Mouse (Mus musculus): Measurements from ENCODE around the gene Prr23a1. TPM values are rescaled to one million over a fixed set of nuclear protein-coding genes. Genes with fewer than 3 reads are reported as not detected.
"Not testable (repeated sequence)": the region's sequence is repeated elsewhere in the genome, so short reads cannot be mapped to it uniquely, and the experiment has no call there.

Prr23a1 gene
- polyA plus RNA-seq (2015; fragmentation: Nextera tagmentation; extraction: Ambion mirVana): not detected in 2 replicates

- WGBS: 46% methylated on average over 22 of the region's 22 CpGs
- no peak within 1 kb of the TSS for H3K9ac ChIP-seq
- H3K36me3 ChIP-seq: no peaks in the 10 kb centered on the region
- peak within 1 kb of the TSS; percentile 32 for H3K4me3 ChIP-seq
- H3K4me2 ChIP-seq: peak within 1 kb of the TSS; percentile 58
- no peak within 1 kb of the TSS for H3K27ac ChIP-seq (replicated peaks)
- H3K9me3 ChIP-seq: no peaks in the 10 kb centered on the region
- H3K27me3 ChIP-seq (replicated peaks): peaks cover 14% of the 10 kb centered on the region; the same call in 1 of the 2 replicates
- no peak for ATAC-seq (ENCODE audit: extremely low read depth, insufficient number of reproducible peaks, low FRiP score, low TSS enrichment)
- no peaks in the 10 kb centered on the region for H3K4me1 ChIP-seq
Measured at GRCm38 (mm10) chr9:98842117-98842516, at the start of gene Prr23a1. Gene Prr23a1 (plus strand): TSS chr9:98842503.

DNA sequence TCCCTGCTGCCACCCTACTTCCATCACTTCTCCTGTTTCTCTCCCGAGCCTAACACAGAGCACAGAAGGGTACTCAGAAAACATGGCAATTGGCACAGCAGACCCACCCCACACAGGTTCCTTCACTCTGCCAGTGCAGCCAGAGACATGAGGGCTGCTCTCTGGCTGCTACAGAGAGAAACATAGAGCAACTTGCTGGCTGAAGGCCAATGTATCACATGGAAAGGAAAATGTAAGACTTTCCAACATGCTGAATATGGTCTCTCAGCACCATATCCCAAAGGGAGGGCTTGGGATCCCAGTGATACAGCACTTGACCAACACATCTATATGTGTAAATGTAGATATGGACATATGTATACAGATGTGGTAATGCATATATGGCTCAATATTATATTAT, 43.3 kb upstream of the Prr23a1 start:
- no peaks in the 10 kb centered on the region for H3K9me3 ChIP-seq
- no peak overlapping the region for H3K4me2 ChIP-seq
- 58% methylated on average over 1 of the region's 1 CpGs for WGBS
- no peaks in the 10 kb centered on the region for H3K36me3 ChIP-seq
- ATAC-seq (ENCODE audit: extremely low read depth, insufficient number of reproducible peaks, low FRiP score, low TSS enrichment): no peak
- no peaks in the 10 kb centered on the region for H3K4me1 ChIP-seq
- H3K27me3 ChIP-seq (replicated peaks): peaks cover 6% of the 10 kb centered on the region; the same call in 1 of the 2 replicates
- H3K27ac ChIP-seq (replicated peaks): no peak overlapping the region
- no peak overlapping the region for H3K9ac ChIP-seq
- H3K4me3 ChIP-seq: no peak overlapping the region

GRCm38 (mm10) chr9:98803971-98804370, 38.3 kb upstream of the Prr23a1 start:
- no peak overlapping the region for H3K4me2 ChIP-seq
- no peak for ATAC-seq (ENCODE audit: extremely low read depth, insufficient number of reproducible peaks, low FRiP score, low TSS enrichment)
- H3K36me3 ChIP-seq: no peaks in the 10 kb centered on the region
- no peak overlapping the region for H3K4me3 ChIP-seq
- no peak overlapping the region for H3K27ac ChIP-seq (replicated peaks)
- H3K4me1 ChIP-seq: no peaks in the 10 kb centered on the region
- H3K9ac ChIP-seq: no peak overlapping the region
- WGBS: 51% methylated on average over 12 of the region's 12 CpGs
- peaks cover 19% of the 10 kb centered on the region; the same call in 1 of the 2 replicates for H3K27me3 ChIP-seq (replicated peaks)
- no peaks in the 10 kb centered on the region for H3K9me3 ChIP-seq

DNA sequence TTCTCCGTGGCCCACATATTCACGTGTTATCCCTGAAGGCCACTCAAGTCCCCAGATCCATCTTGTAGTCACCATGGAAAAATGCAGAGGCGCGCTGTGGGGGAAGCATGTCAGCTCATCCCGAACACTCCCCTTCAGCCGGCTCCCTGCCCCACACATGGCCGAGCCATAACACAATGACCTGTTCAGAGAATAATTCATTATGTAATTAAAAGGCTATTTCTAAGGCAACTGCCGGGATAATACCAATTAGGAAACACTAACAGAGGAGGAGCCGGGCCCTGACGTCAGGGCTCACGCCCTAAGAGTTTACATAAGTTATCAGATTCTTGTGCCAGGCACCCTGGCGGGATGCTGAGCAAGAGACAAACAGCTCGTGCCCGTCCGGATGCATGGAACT, 36.8 kb upstream of the Prr23a1 start:
- WGBS: 67% methylated on average over 15 of the region's 15 CpGs

GRCm38 (mm10) chr9:98805934-98806333, 36.4 kb upstream of the Prr23a1 start:
- Histone ChIP-seq H3K36me3 (no peaks in the 10 kb centered on the region), H3K4me3 (no peak overlapping the region), H3K9me3 (no peaks in the 10 kb centered on the region), H3K4me2 (no peak overlapping the region), H3K9ac (no peak overlapping the region), H3K4me1 (no peaks in the 10 kb centered on the region), H3K27me3 (replicated peaks) (peaks cover 18% of the 10 kb centered on the region; the same call in 1 of the 2 replicates), H3K27ac (replicated peaks) (no peak overlapping the region)
- no peak for ATAC-seq (ENCODE audit: extremely low read depth, insufficient number of reproducible peaks, low FRiP score, low TSS enrichment)
- 64% methylated on average over 3 of the region's 3 CpGs for WGBS

More for the DNA sequence above, 36.8 kb upstream of the Prr23a1 start:
- Histone ChIP-seq H3K9me3 (no peaks in the 10 kb centered on the region), H3K27ac (replicated peaks) (no peak overlapping the region), H3K36me3 (no peaks in the 10 kb centered on the region), H3K4me1 (no peaks in the 10 kb centered on the region), H3K4me2 (no peak overlapping the region), H3K9ac (no peak overlapping the region), H3K27me3 (replicated peaks) (peaks cover 18% of the 10 kb centered on the region; the same call in 1 of the 2 replicates), H3K4me3 (no peak overlapping the region)
- ATAC-seq (ENCODE audit: extremely low read depth, insufficient number of reproducible peaks, low FRiP score, low TSS enrichment): no peak

GRCm38 (mm10) chr9:98807631-98808030, 34.7 kb upstream of the Prr23a1 start:
- H3K9me3 ChIP-seq: no peaks in the 10 kb centered on the region
- no peak for ATAC-seq (ENCODE audit: extremely low read depth, insufficient number of reproducible peaks, low FRiP score, low TSS enrichment)
- WGBS: 80% methylated on average over 8 of the region's 8 CpGs
- no peak overlapping the region for H3K4me2 ChIP-seq
- no peak overlapping the region for H3K27ac ChIP-seq (replicated peaks)
- H3K9ac ChIP-seq: no peak overlapping the region
- no peaks in the 10 kb centered on the region for H3K4me1 ChIP-seq
- H3K4me3 ChIP-seq: no peak overlapping the region
- H3K27me3 ChIP-seq (replicated peaks): peaks cover 18% of the 10 kb centered on the region; the same call in 1 of the 2 replicates
- H3K36me3 ChIP-seq: no peaks in the 10 kb centered on the region

DNA sequence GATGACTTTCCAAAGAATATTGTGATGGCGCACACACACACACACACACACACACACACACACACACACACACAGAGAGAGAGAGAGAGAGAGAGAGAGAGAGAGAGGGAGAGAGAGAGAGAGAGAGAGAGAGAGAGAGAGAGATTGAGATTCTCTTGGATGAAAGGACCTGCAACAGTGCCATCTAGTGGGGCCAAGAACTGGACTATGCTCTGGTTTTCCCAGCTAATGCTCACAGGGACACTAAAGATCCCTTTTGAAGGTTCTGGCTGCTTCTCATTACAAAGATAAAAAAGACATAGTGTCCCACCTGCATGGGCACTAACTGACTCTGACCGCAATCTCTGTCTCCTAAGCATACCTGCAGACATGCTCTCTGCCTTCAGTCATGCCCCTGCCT, 32.8 kb upstream of the Prr23a1 start:
- not testable (repeated sequence) for H3K9me3 ChIP-seq; H3K4me2 ChIP-seq; ATAC-seq (ENCODE audit: extremely low read depth, insufficient number of reproducible peaks, low FRiP score, low TSS enrichment); H3K36me3 ChIP-seq; H3K9ac ChIP-seq; H3K4me1 ChIP-seq; H3K27ac ChIP-seq (replicated peaks); H3K4me3 ChIP-seq
- WGBS: 67% methylated on average over 2 of the region's 2 CpGs
- peaks cover 24% of the 10 kb centered on the region; the same call in 1 of the 2 replicates for H3K27me3 ChIP-seq (replicated peaks)

GRCm38 (mm10) chr9:98816066-98816465, 26.2 kb upstream of the Prr23a1 start:
- no peaks in the 10 kb centered on the region for H3K9me3 ChIP-seq
- H3K4me3 ChIP-seq: no peak overlapping the region
- H3K36me3 ChIP-seq: no peaks in the 10 kb centered on the region
- H3K4me2 ChIP-seq: no peak overlapping the region
- H3K27ac ChIP-seq (replicated peaks): no peak overlapping the region
- peaks cover 15% of the 10 kb centered on the region; the same call in 1 of the 2 replicates for H3K27me3 ChIP-seq (replicated peaks)
- no peaks in the 10 kb centered on the region for H3K4me1 ChIP-seq
- no peak for ATAC-seq (ENCODE audit: extremely low read depth, insufficient number of reproducible peaks, low FRiP score, low TSS enrichment)
- H3K9ac ChIP-seq: no peak overlapping the region
- WGBS: 66% methylated on average over 3 of the region's 3 CpGs

DNA sequence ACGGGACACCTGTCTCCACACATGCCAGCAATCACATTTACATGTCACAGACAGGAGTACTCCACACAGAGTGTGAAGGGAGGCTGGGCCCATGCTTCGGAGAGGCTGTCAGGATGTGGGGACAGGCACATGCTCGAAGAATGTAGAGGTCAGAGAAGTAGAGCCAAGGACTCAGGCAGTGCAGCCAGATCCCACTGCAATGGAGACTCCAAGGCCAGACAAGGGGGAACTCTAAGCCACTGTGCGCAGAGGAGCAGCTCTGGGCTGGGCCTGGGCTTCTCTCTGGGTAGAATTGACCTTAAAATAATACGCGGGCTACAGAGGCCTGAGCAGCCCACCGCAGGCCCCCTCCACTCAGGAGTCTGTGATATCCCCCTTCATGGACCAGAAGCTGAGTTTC, 24.7 kb upstream of the Prr23a1 start:
- Histone ChIP-seq H3K36me3 (no peaks in the 10 kb centered on the region), H3K4me3 (no peak overlapping the region), H3K4me2 (no peak overlapping the region), H3K27ac (replicated peaks) (no peak overlapping the region), H3K4me1 (peaks cover 5% of the 10 kb centered on the region; the same call in 1 of the 2 replicates), H3K9me3 (no peaks in the 10 kb centered on the region), H3K9ac (no peak overlapping the region), H3K27me3 (replicated peaks) (peaks cover 18% of the 10 kb centered on the region; the same call in 1 of the 2 replicates)
- ATAC-seq (ENCODE audit: extremely low read depth, insufficient number of reproducible peaks, low FRiP score, low TSS enrichment): no peak
- 75% methylated on average over 7 of the region's 7 CpGs for WGBS

DNA sequence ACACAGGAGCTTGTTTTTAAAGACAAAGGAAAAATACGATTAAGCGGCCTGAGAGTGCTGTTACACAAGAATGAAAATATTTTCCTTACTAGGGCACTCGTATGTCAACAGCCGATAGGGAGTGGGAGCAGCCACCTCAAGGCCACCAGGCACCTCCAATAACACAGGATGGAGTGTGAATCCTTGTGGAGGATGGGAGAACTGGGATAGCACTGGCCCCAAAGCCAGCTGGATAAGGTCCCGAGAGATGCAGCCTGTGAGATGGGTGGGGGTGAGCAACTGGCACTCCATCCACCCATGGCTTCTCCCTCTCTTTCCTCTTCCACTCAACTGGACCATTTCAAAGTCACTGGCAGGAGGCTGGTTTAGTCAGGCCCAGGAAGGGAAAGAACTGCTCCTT, 23.3 kb upstream of the Prr23a1 start:
- Histone ChIP-seq H3K4me2 (no peak overlapping the region), H3K27ac (replicated peaks) (no peak overlapping the region), H3K4me1 (peaks cover 5% of the 10 kb centered on the region; the same call in 1 of the 2 replicates), H3K9ac (no peak overlapping the region), H3K36me3 (no peaks in the 10 kb centered on the region), H3K9me3 (no peaks in the 10 kb centered on the region), H3K4me3 (no peak overlapping the region), H3K27me3 (replicated peaks) (peaks cover 14% of the 10 kb centered on the region; the same call in 1 of the 2 replicates)
- WGBS: 60% methylated on average over 5 of the region's 5 CpGs
- no peak for ATAC-seq (ENCODE audit: extremely low read depth, insufficient number of reproducible peaks, low FRiP score, low TSS enrichment)

DNA sequence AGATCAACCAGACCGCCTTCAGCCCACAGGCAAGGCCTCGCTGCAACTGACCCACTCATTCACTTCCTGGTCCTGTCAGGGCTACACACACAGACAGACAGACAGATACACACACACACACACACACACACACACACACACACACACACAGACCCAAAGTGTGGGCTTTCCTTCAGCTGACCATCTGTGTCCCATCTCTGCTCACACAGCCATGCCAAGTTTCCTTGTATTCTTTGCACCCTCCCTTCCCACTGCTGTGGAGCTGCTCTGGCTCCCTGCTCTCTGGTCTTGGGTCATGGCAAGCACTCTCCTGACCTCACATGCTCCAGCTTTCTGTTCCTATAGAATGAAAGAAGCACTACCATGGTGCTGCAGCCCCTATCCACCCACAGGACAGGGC, 22.8 kb upstream of the Prr23a1 start:
- 73% methylated on average over 2 of the region's 2 CpGs for WGBS
- ATAC-seq (ENCODE audit: extremely low read depth, insufficient number of reproducible peaks, low FRiP score, low TSS enrichment): no peak
- H3K4me3 ChIP-seq: no peak overlapping the region
- H3K9me3 ChIP-seq: no peaks in the 10 kb centered on the region
- no peak overlapping the region for H3K27ac ChIP-seq (replicated peaks)
- no peaks in the 10 kb centered on the region for H3K36me3 ChIP-seq
- H3K4me2 ChIP-seq: no peak overlapping the region
- H3K9ac ChIP-seq: no peak overlapping the region
- peaks cover 9% of the 10 kb centered on the region; the same call in 1 of the 2 replicates for H3K27me3 ChIP-seq (replicated peaks)
- H3K4me1 ChIP-seq: peaks cover 5% of the 10 kb centered on the region; the same call in 1 of the 2 replicates

GRCm38 (mm10) chr9:98820461-98820860, 21.8 kb upstream of the Prr23a1 start:
- Histone ChIP-seq H3K9me3 (no peaks in the 10 kb centered on the region), H3K27ac (replicated peaks) (no peak overlapping the region), H3K4me2 (no peak overlapping the region), H3K36me3 (no peaks in the 10 kb centered on the region), H3K9ac (no peak overlapping the region), H3K4me3 (no peak overlapping the region), H3K4me1 (peaks cover 5% of the 10 kb centered on the region; the same call in 1 of the 2 replicates), H3K27me3 (replicated peaks) (peaks cover 8% of the 10 kb centered on the region; the same call in 1 of the 2 replicates)
- WGBS: 79% methylated on average over 4 of the region's 4 CpGs
- no peak for ATAC-seq (ENCODE audit: extremely low read depth, insufficient number of reproducible peaks, low FRiP score, low TSS enrichment)

Data from heart, embryonic 13.5 days (tissue).